Mouse (Mus musculus): Measurements from ENCODE around the gene Rps6ka1. TPM values are rescaled to one million over a fixed set of nuclear protein-coding genes. Genes with fewer than 3 reads are reported as not detected.

Gene Rps6ka1
- total RNA-seq, 2 experiments from 2014 or later, result 77.2 to 91.8 TPM

GRCm38 (mm10) chr4:133829281-133830070, 58.1 kb downstream of the Rps6ka1 start:
- ATAC-seq (replicated peaks; ENCODE audit: low FRiP score, poor library complexity, severe bottlenecking), result peak; percentile 83

DNA sequence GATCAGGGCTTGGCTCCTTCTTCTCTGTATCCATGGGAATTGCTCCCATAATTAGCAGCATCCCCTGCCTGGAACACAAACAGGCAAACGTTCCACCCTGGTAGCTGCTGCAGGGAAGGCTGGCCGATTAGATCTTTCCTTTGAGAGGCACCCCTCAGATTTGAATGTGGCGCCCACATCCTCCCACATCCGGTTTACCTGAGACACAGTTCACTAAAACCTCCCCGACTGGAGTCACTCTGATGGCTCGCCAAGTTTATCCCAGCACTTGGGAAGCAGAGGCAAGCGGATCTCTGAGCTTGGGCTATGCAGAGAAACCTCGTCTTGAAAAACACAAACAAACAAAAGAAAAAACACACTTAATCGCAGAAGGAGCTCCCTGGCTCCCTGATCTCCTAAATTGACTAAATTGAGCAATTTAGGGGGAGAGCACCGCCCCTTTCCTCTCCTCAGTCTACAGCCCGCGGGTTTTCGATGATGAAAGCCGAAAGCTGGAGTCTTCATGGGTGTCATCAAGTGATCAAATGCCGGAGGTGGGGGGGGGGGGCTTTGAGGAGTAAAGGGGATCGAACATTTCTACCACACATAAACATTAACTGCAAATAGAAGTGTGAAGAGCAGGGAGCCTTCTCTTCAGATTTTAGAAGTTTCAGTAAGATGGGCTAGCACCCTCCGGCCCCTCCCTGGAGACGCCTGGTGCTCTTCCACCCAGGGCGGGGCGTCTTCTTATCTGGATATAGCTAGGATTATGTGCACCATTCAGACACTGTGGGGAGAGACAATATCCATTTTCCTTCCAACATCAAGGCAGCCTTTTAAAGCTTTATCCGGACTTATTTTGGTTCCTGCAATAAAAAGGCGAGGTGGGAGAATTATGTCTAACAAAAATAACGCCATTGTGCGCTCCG, 59.5 kb downstream of the Rps6ka1 start:
- ATAC-seq (replicated peaks; ENCODE audit: low FRiP score, poor library complexity, severe bottlenecking), result 0 out of 2 replicates have a peak, but pooled peaks have one; percentile 54

- no peak for ATAC-seq (replicated peaks; ENCODE audit: low FRiP score, poor library complexity, severe bottlenecking)
Observed at GRCm38 (mm10) chr4:133827354-133827753, 60.2 kb downstream of the Rps6ka1 start.

DNA sequence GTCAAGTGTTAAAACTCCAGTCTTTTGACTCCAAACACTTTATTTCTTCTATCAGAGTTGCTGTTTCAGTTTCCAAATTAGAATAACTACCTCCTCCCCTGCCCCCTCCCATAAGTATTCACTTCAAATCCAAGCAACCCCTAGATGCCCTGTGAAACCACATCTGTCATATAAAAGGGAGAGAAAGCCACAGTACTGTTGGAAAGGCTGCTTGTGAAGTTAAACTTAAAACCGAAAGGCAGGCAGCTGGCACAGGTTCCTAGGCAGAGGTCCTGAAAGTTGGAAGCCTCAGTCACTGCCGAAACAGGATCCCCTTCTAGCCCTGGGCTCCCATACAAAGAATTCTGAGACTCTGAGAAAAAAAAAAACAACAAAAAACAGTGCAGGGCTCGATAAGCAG, 61.9 kb downstream of the Rps6ka1 start:
- ATAC-seq (replicated peaks; ENCODE audit: low FRiP score, poor library complexity, severe bottlenecking), result no peak

DNA sequence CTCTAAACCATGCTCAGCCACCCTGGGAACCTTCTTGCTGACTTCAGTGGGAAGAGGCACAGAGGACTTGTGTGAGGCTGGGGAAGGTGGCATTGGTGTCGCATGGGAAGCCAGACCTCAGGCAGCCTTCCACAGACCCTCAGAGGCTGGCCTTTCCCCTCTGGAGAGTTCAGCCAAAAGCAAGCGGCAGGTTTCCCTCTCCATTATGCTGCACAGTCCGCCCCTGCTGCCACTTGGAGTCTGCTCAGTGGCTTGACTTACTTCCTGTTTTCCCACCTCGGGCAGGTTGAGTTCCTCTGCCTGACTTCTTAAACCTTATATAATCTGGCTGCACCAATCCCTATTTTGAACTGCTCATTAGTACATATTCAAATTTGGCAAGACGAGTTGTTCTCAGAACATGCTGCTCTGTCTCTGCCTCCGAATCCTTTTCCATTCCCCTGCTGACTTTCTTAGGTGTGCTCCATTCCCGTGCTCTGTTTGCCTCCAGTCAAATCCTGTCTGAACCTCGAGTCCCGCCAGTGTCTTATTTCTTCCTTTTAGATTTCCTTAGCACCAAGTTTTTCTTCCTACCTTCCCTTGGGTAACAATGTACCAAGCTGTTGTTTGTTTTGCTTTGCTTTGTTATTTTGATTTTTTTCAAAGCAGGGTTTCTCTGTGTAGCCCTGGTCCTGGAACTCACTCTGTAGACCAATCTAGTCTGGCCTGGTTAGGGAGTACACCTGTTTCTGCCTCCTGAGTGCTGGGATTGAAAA, 66.6 kb downstream of the Rps6ka1 start:
- no peak for ATAC-seq (replicated peaks; ENCODE audit: low FRiP score, poor library complexity, severe bottlenecking)

DNA sequence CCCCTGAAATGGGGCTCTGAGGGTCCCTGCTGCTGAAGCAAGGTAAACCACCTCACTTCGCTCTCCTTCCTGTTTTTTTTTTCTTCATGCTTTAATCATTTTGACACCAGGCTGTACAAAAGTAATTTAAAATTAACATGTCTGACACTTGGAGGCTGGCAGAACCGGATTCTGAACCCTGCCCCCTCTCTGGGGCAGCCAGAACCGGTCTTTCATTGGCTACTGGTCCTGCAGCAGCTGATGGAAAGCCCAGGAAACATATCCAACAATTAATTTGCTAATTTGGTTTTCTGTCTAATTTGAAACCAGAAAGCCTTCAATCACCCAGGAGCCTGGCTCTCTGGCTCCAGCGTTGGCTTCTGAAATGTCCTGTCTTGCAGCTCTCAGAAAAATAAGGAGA, 67.4 kb downstream of the Rps6ka1 start:
- no peak for ATAC-seq (replicated peaks; ENCODE audit: low FRiP score, poor library complexity, severe bottlenecking)

GRCm38 (mm10) chr4:133817356-133817755, 70.2 kb downstream of the Rps6ka1 start:
- ATAC-seq (replicated peaks; ENCODE audit: low FRiP score, poor library complexity, severe bottlenecking), result no peak

GRCm38 (mm10) chr4:133816504-133816875, 71.1 kb downstream of the Rps6ka1 start:
- no peak for ATAC-seq (replicated peaks; ENCODE audit: low FRiP score, poor library complexity, severe bottlenecking)

DNA sequence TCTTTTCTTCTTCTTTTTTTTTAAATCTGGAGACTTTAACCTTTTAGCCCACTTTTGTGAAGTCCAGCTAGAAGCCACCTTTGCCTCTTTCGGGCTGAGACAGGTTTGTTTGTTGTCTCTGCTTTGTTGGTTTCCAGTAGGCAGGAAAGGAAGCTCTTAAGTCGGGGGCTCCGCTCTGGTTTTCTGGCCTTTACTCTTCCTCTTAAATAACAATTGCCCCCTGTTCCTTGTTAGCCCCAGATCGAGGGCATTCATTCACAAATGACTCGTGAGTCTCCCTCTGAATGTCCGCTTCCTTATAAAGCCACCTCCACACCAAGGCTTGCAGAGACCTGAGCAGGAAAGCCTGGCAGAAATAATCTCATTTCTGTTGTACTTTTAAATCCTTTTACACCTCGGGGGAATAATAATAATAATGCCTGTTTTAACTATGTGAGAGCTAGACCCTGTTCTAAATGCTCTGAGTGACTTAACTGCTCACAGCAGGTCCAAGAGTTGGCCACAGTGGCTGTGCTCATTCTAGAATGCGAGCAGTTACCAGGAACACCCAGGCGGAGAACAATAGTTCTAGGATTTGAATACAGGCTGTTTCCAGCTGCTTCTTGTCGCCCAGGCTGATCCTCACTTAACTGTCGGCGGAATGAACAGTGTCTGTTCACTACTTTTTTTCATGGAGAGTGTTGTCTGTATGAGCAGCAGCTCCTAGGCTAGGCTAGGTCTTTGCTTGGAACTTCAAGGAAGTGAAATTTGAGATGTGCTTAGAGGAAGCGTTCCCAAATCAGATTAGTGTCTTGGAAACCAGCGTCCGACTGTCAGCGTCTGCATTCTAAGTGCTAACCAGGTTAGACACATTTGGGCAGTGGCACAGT, 71.7 kb downstream of the Rps6ka1 start:
- no peak for ATAC-seq (replicated peaks; ENCODE audit: low FRiP score, poor library complexity, severe bottlenecking)

GRCm38 (mm10) chr4:133814804-133815515, 72.6 kb downstream of the Rps6ka1 start:
- ATAC-seq (replicated peaks; ENCODE audit: low FRiP score, poor library complexity, severe bottlenecking), result no peak

- ATAC-seq (replicated peaks; ENCODE audit: low FRiP score, poor library complexity, severe bottlenecking), result peak; percentile 55
Observed at GRCm38 (mm10) chr4:133813992-133814803, 73.4 kb downstream of the Rps6ka1 start.

GRCm38 (mm10) chr4:133813174-133813991, 74.2 kb downstream of the Rps6ka1 start:
- ATAC-seq (replicated peaks; ENCODE audit: low FRiP score, poor library complexity, severe bottlenecking), result peak; percentile 87

DNA sequence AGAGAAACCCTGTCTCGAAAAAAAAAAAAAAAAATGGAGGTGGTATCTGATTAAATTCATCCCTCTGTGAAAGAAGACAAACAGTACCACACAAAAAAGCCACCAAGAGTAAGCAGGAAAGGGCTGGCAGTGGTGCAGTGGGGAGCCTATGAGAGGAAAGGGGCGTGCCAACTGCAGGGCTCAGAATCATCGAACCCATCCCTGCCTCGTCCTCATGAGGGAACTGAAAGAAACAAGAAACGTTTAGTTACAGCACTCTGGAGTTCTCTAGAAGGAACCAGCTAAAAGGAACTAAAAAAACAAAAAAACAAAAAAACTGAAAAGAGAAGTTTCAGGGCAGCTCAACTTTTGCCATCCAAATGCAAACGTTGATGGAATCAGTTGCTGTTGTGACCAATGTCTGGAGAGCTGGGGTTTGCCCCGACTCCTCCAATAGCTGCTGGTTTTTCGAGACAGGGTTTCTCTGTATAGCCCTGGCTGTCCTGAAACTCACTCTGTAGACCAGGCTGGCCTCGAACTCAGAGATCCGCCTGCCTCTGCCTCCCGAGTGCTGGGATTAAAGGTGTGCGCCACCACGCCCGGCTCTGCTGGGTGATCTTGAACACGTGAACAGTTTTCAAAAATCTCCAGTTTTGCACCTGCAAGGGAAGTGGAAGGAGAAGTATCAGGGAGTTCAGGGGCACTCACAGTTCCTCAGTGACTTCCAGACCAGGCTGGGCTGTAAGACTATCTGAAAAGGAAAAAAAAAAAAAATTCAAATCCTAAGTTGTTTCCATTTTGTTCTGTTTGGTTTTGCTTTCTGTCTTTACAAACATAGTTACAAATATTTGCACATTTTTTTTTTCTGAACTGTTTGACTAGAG, 83.0 kb downstream of the Rps6ka1 start:
- ATAC-seq (replicated peaks; ENCODE audit: low FRiP score, poor library complexity, severe bottlenecking), result 0 out of 2 replicates have a peak, but pooled peaks have one; percentile 49

- ATAC-seq (replicated peaks; ENCODE audit: low FRiP score, poor library complexity, severe bottlenecking), result 0 out of 2 replicates have a peak, but pooled peaks have one; percentile 30
Observed at GRCm38 (mm10) chr4:133800589-133800988, 87.0 kb downstream of the Rps6ka1 start.

All from erythroid progenitor cell, adult 5-6 weeks (primary cell).